Mouse (Mus musculus) hindbrain, embryonic 15.5 days (tissue): ENCODE measurements around the gene Col18a1. TPM values are rescaled to one million over a fixed set of nuclear protein-coding genes. Genes with fewer than 3 reads are reported as not detected.
A peak's percentile ranks its signal among the peaks of the same experiment; 100 is the strongest.

Experiments
- ATAC-seq: fragments of 200-750 bp; cut with Nextera tagmentation; 2 replicates; pipeline ENCODE4 v1.8.0; 2017; ENCODE audit warnings: low read depth, moderate number of reproducible peaks, moderate TSS enrichment; ENCODE audit not compliant: low FRiP score
- H3K27ac ChIP-seq: fragments of 300-500 bp; sonication (generic); replicated peaks from 2 replicates; pipeline ENCODE4 v1.5.1; 2015; ENCODE audit warnings: mild to moderate bottlenecking, inconsistent platforms
- H3K27me3 ChIP-seq: fragments of 300-500 bp; sonication (generic); 2 replicates; pipeline ENCODE4 v1.6.1; 2015; ENCODE audit warnings: control low read depth, inconsistent platforms
- H3K36me3 ChIP-seq: fragments of 300-500 bp; sonication (generic); 2 replicates; pipeline ENCODE4 v1.6.1; 2015; ENCODE audit warnings: control low read depth, inconsistent platforms
- H3K4me1 ChIP-seq: fragments of 300-500 bp; sonication (generic); replicated peaks from 2 replicates; pipeline ENCODE4 v1.6.1; 2015; ENCODE audit warnings: control low read depth, inconsistent platforms
- H3K4me2 ChIP-seq: fragments of 300-500 bp; sonication (generic); 2 replicates; pipeline ENCODE4 v1.6.1; 2015; ENCODE audit warnings: moderate library complexity, mild to moderate bottlenecking, inconsistent platforms
- H3K4me3 ChIP-seq: fragments of 300-500 bp; sonication (generic); 2 replicates; pipeline ENCODE4 v1.5.1; 2015; ENCODE audit warnings: mild to moderate bottlenecking, inconsistent platforms
- H3K9ac ChIP-seq: fragments of 300-500 bp; sonication (generic); 2 replicates; pipeline ENCODE4 v1.6.1; 2015; ENCODE audit warnings: inconsistent platforms
- H3K9me3 ChIP-seq: fragments of 300-500 bp; sonication (generic); 2 replicates; pipeline ENCODE4 v1.6.1; 2016; ENCODE audit warnings: control low read depth, inconsistent platforms
- WGBS: fragments of 180-500 bp; shearing (Covaris S2); methylation state at CpG from one replicate; pipeline ENCODE4 v1.1.7; 2015; 5-methylcytosine and 5-hydroxymethylcytosine counted together
- polyA plus RNA-seq: library from polyadenylated mRNA; unstranded; fragments of >200 nt; fragmentation: Nextera tagmentation; extraction: Ambion mirVana; gene quantifications from 2 replicates; pipeline ENCODE4 v1.2.1, GENCODE M21; 2015

Col18a1 gene
- polyA plus RNA-seq, 1 experiment from 2014 or later: 40.0 TPM

- Histone ChIP-seq H3K9me3 (no peaks in the 10 kb centered on the region), H3K27me3 (no peaks in the 10 kb centered on the region), H3K36me3 (no peaks in the 10 kb centered on the region), H3K4me1 (no peaks in the 10 kb centered on the region), H3K4me3 (no peak overlapping the region), H3K4me2 (no peak overlapping the region), H3K9ac (no peak overlapping the region), H3K27ac (no peak overlapping the region)
- 80% methylated on average over 4 of the region's 4 CpGs for WGBS
- peak; percentile 36; the same call in 1 of the 2 replicates for ATAC-seq
Observed at GRCm38 (mm10) chr10:77074276-77074974, 91.9 kb downstream of the Col18a1 start.

GRCm38 (mm10) chr10:77070072-77070471 lies 96.3 kb downstream of the Col18a1 start:
- no peak overlapping the region for H3K9ac ChIP-seq
- H3K4me1 ChIP-seq: no peaks in the 10 kb centered on the region
- no peak overlapping the region for H3K4me2 ChIP-seq
- H3K9me3 ChIP-seq: no peaks in the 10 kb centered on the region
- WGBS: 59% methylated on average over 4 of the region's 4 CpGs
- no peak overlapping the region for H3K4me3 ChIP-seq
- H3K36me3 ChIP-seq: no peaks in the 10 kb centered on the region
- ATAC-seq: 0 out of 2 replicates have a peak, but pooled peaks have one; percentile 32
- H3K27me3 ChIP-seq: no peaks in the 10 kb centered on the region
- H3K27ac ChIP-seq: no peak overlapping the region

GRCm38 (mm10) chr10:77068469-77068868 lies 97.9 kb downstream of the Col18a1 start:
- H3K4me1 ChIP-seq: no peaks in the 10 kb centered on the region
- no peak overlapping the region for H3K4me2 ChIP-seq
- 95% methylated on average over 7 of the region's 7 CpGs for WGBS
- H3K9me3 ChIP-seq: no peaks in the 10 kb centered on the region
- no peak for ATAC-seq
- H3K27ac ChIP-seq: no peak overlapping the region
- no peaks in the 10 kb centered on the region for H3K27me3 ChIP-seq
- no peak overlapping the region for H3K4me3 ChIP-seq
- H3K36me3 ChIP-seq: no peaks in the 10 kb centered on the region
- no peak overlapping the region for H3K9ac ChIP-seq

GRCm38 (mm10) chr10:77064659-77065058 lies 101.7 kb downstream of the Col18a1 start:
- no peak for ATAC-seq
- no peak overlapping the region for H3K4me3 ChIP-seq
- no peaks in the 10 kb centered on the region for H3K27me3 ChIP-seq
- H3K4me2 ChIP-seq: no peak overlapping the region
- no peaks in the 10 kb centered on the region for H3K4me1 ChIP-seq
- H3K36me3 ChIP-seq: no peaks in the 10 kb centered on the region
- H3K9me3 ChIP-seq: no peaks in the 10 kb centered on the region
- no peak overlapping the region for H3K27ac ChIP-seq
- H3K9ac ChIP-seq: no peak overlapping the region

- Histone ChIP-seq H3K36me3 (no peaks in the 10 kb centered on the region), H3K27ac (no peak overlapping the region), H3K4me3 (no peak overlapping the region), H3K4me1 (no peaks in the 10 kb centered on the region), H3K4me2 (no peak overlapping the region), H3K9me3 (no peaks in the 10 kb centered on the region), H3K27me3 (no peaks in the 10 kb centered on the region), H3K9ac (no peak overlapping the region)
- WGBS: 100% methylated on average over 3 of the region's 3 CpGs
- no peak for ATAC-seq
Observed at GRCm38 (mm10) chr10:77064239-77064638, 102.1 kb downstream of the Col18a1 start.

- Histone ChIP-seq H3K4me3 (no peak overlapping the region), H3K27ac (0 out of 2 replicates have a peak overlapping the region, but pooled peaks have one; percentile 20), H3K27me3 (no peaks in the 10 kb centered on the region), H3K9me3 (no peaks in the 10 kb centered on the region), H3K4me2 (no peak overlapping the region), H3K36me3 (no peaks in the 10 kb centered on the region), H3K4me1 (no peaks in the 10 kb centered on the region), H3K9ac (no peak overlapping the region)
- no peak for ATAC-seq
- 78% methylated on average over 11 of the region's 11 CpGs for WGBS
Observed at GRCm38 (mm10) chr10:77062393-77063010, 103.8 kb downstream of the Col18a1 start.

GRCm38 (mm10) chr10:77061426-77061825 lies 104.9 kb downstream of the Col18a1 start:
- ATAC-seq: no peak
- 61% methylated on average over 3 of the region's 3 CpGs for WGBS

GRCm38 (mm10) chr10:77056768-77057167 lies 109.6 kb downstream of the Col18a1 start:
- 0 out of 2 replicates have a peak, but pooled peaks cover 1% of the 10 kb centered on the region for H3K36me3 ChIP-seq
- no peak overlapping the region for H3K9ac ChIP-seq
- no peaks in the 10 kb centered on the region for H3K9me3 ChIP-seq
- H3K27ac ChIP-seq: no peak overlapping the region
- H3K4me2 ChIP-seq: no peak overlapping the region
- H3K4me1 ChIP-seq: no peaks in the 10 kb centered on the region; the same call in 1 of the 2 replicates
- H3K27me3 ChIP-seq: no peaks in the 10 kb centered on the region
- H3K4me3 ChIP-seq: no peak overlapping the region
- no peak for ATAC-seq
- WGBS: 81% methylated on average over 10 of the region's 10 CpGs

More at GRCm38 (mm10) chr10:77061426-77061825, 104.9 kb downstream of the Col18a1 start:
- Histone ChIP-seq H3K27me3 (no peaks in the 10 kb centered on the region), H3K4me3 (no peak overlapping the region), H3K9me3 (no peaks in the 10 kb centered on the region), H3K36me3 (no peaks in the 10 kb centered on the region), H3K4me1 (no peaks in the 10 kb centered on the region; the same call in 1 of the 2 replicates), H3K27ac (0 out of 2 replicates have a peak overlapping the region, but pooled peaks have one; percentile 20), H3K4me2 (no peak overlapping the region), H3K9ac (no peak overlapping the region)

- no peak for ATAC-seq
- Histone ChIP-seq H3K36me3 (peaks cover 51% of the 10 kb centered on the region), H3K4me1 (no peaks in the 10 kb centered on the region)
Observed at GRCm38 (mm10) chr10:77048606-77049005, 117.7 kb downstream of the Col18a1 start.

GRCm38 (mm10) chr10:77048196-77048595 lies 118.2 kb downstream of the Col18a1 start:
- H3K36me3 ChIP-seq: peaks cover 56% of the 10 kb centered on the region

More at GRCm38 (mm10) chr10:77048606-77049005, 117.7 kb downstream of the Col18a1 start:
- Histone ChIP-seq H3K4me3 (no peak overlapping the region), H3K27ac (no peak overlapping the region), H3K4me2 (no peak overlapping the region), H3K27me3 (no peaks in the 10 kb centered on the region), H3K9me3 (no peaks in the 10 kb centered on the region), H3K9ac (no peak overlapping the region)
- WGBS: 94% methylated on average over 3 of the region's 3 CpGs

GRCm38 (mm10) chr10:77038579-77039174 lies 127.7 kb downstream of the Col18a1 start:
- no peaks in the 10 kb centered on the region for H3K9me3 ChIP-seq
- no peak overlapping the region for H3K4me3 ChIP-seq
- H3K36me3 ChIP-seq: peaks cover 38% of the 10 kb centered on the region
- no peak for ATAC-seq
- peaks cover 18% of the 10 kb centered on the region for H3K4me1 ChIP-seq
- H3K27ac ChIP-seq: no peak overlapping the region
- no peak overlapping the region for H3K4me2 ChIP-seq
- 88% methylated on average over 8 of the region's 8 CpGs for WGBS
- no peaks in the 10 kb centered on the region for H3K27me3 ChIP-seq
- no peak overlapping the region for H3K9ac ChIP-seq

More at GRCm38 (mm10) chr10:77048196-77048595, 118.2 kb downstream of the Col18a1 start:
- Histone ChIP-seq H3K4me1 (no peaks in the 10 kb centered on the region), H3K9ac (no peak overlapping the region), H3K27me3 (no peaks in the 10 kb centered on the region), H3K9me3 (no peaks in the 10 kb centered on the region), H3K27ac (no peak overlapping the region), H3K4me3 (no peak overlapping the region), H3K4me2 (no peak overlapping the region)
- WGBS: 74% methylated on average over 4 of the region's 4 CpGs
- no peak for ATAC-seq

GRCm38 (mm10) chr10:77035487-77035886 lies 130.9 kb downstream of the Col18a1 start:
- no peaks in the 10 kb centered on the region for H3K9me3 ChIP-seq
- H3K36me3 ChIP-seq: peaks cover 16% of the 10 kb centered on the region
- peaks cover 18% of the 10 kb centered on the region for H3K4me1 ChIP-seq
- peak overlapping the region; percentile 73; the same call in 1 of the 2 replicates for H3K4me2 ChIP-seq
- H3K4me3 ChIP-seq: no peak overlapping the region
- 84% methylated on average over 6 of the region's 6 CpGs for WGBS
- H3K27ac ChIP-seq: no peak overlapping the region
- H3K9ac ChIP-seq: no peak overlapping the region
- no peaks in the 10 kb centered on the region for H3K27me3 ChIP-seq
- ATAC-seq: no peak
